Mouse (Mus musculus) olfactory bulb, adult 2 months (tissue): ENCODE data around the gene Osbpl2. TPM values are rescaled to one million over a fixed set of nuclear protein-coding genes. Genes with fewer than 3 reads are reported as not detected.

Experiments
- H3K27ac ChIP-seq: fragments of 200-500 bp; 2 replicates; pipeline ENCODE4 v1.5.1; 2012; ENCODE audit warnings: low read depth, low read length; ENCODE audit not compliant: insufficient read depth
- H3K4me1 ChIP-seq: fragments of 200-500 bp; 2 replicates; pipeline ENCODE4 v1.6.1; 2012; ENCODE audit warnings: low read length; ENCODE audit not compliant: control insufficient read depth, insufficient read depth
- H3K4me3 ChIP-seq: fragments of 200-500 bp; 2 replicates; pipeline ENCODE4 v1.5.1; 2012; ENCODE audit warnings: mild to moderate bottlenecking, low read depth, low read length, moderate library complexity; ENCODE audit not compliant: insufficient read depth
- CTCF ChIP-seq: fragments of 200-500 bp; IDR thresholded peaks from 2 replicates; pipeline ENCODE4 v1.5.1; 2012; ENCODE audit warnings: low read depth, mild to moderate bottlenecking, low read length, moderate library complexity; ENCODE audit not compliant: insufficient read depth
- POLR2A ChIP-seq: fragments of 200-500 bp; IDR thresholded peaks from 2 replicates; pipeline ENCODE4 v1.6.1; 2012; ENCODE audit warnings: mild to moderate bottlenecking, low read depth, low read length, moderate library complexity; ENCODE audit not compliant: insufficient read depth
- WGBS: fragments of 180-500 bp; shearing (Covaris S2); methylation state at CpG from one replicate; pipeline ENCODE4 v1.1.7; 2018; 5-methylcytosine and 5-hydroxymethylcytosine counted together
- polyA plus RNA-seq: library from polyadenylated mRNA; stranded (reverse); fragments of >200 nt; gene quantifications from 2 replicates; pipeline ENCODE4 v1.2.4, GENCODE M21; 2012; ENCODE audit warnings: low replicate concordance; ENCODE audit not compliant: missing spikeins, insufficient read depth, insufficient read length

Gene Osbpl2
- polyA plus RNA-seq, 1 experiment: not detected

DNA sequence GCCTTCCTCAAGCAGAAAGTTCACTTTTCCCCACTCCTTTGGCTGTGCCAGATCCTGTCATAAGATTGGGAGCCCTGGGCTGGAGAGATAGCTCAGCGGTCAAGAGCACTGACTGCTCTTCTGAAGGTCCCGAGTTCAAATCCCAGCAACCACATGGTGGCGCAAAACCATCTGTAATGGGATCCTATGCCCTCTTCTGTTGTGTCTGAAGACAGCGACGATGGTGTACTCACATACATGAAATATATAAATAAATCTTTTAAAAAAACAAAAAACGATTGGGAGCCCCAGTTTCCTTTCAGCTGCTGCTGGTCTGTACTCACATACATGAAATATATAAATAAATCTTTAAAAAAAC, 65.6 kb downstream of the Osbpl2 start:
- no peak overlapping the region for H3K27ac ChIP-seq
- TF ChIP-seq POLR2A (no peak), CTCF (no peak)
- H3K4me1 ChIP-seq: peaks cover 19% of the 10 kb centered on the region
- 74% methylated on average over 6 of the region's 6 CpGs for WGBS
- no peak overlapping the region for H3K4me3 ChIP-seq

- Histone ChIP-seq H3K4me3 (no peak overlapping the region), H3K27ac (no peak overlapping the region), H3K4me1 (peaks cover 19% of the 10 kb centered on the region)
- WGBS: 90% methylated on average over 14 of the region's 14 CpGs
- TF ChIP-seq CTCF (no peak), POLR2A (no peak)
Measured at GRCm38 (mm10) chr2:180185686-180186085, 66.6 kb downstream of the Osbpl2 start.

GRCm38 (mm10) chr2:180187362-180187761, 68.3 kb downstream of the Osbpl2 start:
- 54% methylated on average over 11 of the region's 11 CpGs for WGBS
- Histone ChIP-seq H3K4me3 (no peak overlapping the region), H3K4me1 (peaks cover 19% of the 10 kb centered on the region), H3K27ac (no peak overlapping the region)
- no peak for TF ChIP-seq CTCF
- TF ChIP-seq POLR2A: no peak

DNA sequence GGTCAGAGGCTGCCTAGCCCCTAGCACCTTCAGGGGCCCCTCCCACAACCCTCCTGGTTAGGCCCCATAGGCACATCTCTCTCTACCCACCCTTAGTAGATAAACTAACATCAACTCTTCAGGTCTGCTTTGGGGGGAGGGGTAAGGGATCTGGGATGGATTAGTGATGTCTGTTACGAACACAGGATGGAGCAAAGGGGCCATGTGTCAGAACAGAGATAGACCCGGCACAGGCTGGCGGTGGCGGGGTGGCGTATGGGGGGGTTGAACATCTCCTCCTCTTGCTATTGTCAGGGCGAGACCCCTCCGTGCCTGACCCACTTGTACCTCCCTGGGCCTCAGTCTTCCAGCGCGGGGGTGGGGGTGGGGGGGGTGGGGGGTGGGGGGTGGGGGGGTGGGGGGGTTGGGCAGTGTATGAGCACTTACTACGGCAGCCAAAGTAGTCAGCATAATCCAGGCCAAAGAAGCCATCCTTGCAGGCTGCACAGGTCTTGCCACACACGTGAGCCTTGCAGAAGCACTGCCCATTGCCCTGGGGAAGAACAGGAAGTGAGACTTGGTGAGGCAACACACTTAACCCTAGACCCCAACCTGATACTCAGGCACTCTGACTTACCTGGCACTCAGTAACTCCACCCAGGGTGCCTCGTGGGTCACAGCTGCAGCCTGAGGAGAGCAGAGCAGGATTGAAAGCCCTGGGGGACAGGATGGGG, 77.7 kb downstream of the Osbpl2 start:
- H3K4me1 ChIP-seq: peaks cover 6% of the 10 kb centered on the region; the same call in 1 of the 2 replicates
- TF ChIP-seq POLR2A (no peak), CTCF (no peak)
- 79% methylated on average over 10 of the region's 12 CpGs for WGBS

GRCm38 (mm10) chr2:180197323-180198037, 78.4 kb downstream of the Osbpl2 start:
- no peak for TF ChIP-seq CTCF
- TF ChIP-seq POLR2A: no peak
- H3K4me1 ChIP-seq: peaks cover 11% of the 10 kb centered on the region; the same call in 1 of the 2 replicates
- 58% methylated on average over 10 of the region's 10 CpGs for WGBS
- no peak overlapping the region for H3K27ac ChIP-seq
- no peak overlapping the region for H3K4me3 ChIP-seq

More for the DNA sequence above, 77.7 kb downstream of the Osbpl2 start:
- no peak overlapping the region for H3K4me3 ChIP-seq
- H3K27ac ChIP-seq: no peak overlapping the region

DNA sequence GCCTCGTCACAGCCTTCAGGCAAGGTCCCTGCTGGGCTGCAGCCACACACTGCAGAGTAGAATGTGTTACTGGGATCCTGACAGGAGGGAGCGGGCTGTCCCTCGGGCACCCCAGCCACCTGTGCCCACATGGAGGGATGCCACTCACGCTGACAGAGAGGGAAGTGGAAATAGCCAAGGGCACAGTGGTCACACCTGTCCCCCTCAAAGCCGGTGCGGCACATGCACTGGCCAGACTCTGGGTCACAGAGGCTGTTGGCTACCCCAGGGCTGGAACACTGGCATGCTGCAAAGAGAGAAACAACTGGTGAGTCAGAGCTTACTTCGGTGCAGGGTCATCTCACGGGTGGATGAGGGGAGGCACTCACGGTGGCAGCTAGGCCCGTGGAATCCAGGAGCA, 79.7 kb downstream of the Osbpl2 start:
- peaks cover 15% of the 10 kb centered on the region; the same call in 1 of the 2 replicates for H3K4me1 ChIP-seq
- TF ChIP-seq POLR2A: no peak
- TF ChIP-seq CTCF: no peak
- no peak overlapping the region for H3K4me3 ChIP-seq
- H3K27ac ChIP-seq: no peak overlapping the region
- WGBS: 88% methylated on average over 10 of the region's 10 CpGs

- WGBS: 55% methylated on average over 11 of the region's 11 CpGs
- no peak overlapping the region for H3K27ac ChIP-seq
- H3K4me1 ChIP-seq: peaks cover 21% of the 10 kb centered on the region
- TF ChIP-seq CTCF: no peak
- TF ChIP-seq POLR2A: no peak
- no peak overlapping the region for H3K4me3 ChIP-seq
Measured at GRCm38 (mm10) chr2:180200681-180201080, 81.6 kb downstream of the Osbpl2 start.

- Histone ChIP-seq H3K27ac (no peak overlapping the region), H3K4me1 (peaks cover 28% of the 10 kb centered on the region), H3K4me3 (no peak overlapping the region)
- WGBS: 82% methylated on average over 9 of the region's 9 CpGs
- no peak for TF ChIP-seq CTCF
- no peak for TF ChIP-seq POLR2A
Measured at GRCm38 (mm10) chr2:180201303-180201702, 82.2 kb downstream of the Osbpl2 start.

DNA sequence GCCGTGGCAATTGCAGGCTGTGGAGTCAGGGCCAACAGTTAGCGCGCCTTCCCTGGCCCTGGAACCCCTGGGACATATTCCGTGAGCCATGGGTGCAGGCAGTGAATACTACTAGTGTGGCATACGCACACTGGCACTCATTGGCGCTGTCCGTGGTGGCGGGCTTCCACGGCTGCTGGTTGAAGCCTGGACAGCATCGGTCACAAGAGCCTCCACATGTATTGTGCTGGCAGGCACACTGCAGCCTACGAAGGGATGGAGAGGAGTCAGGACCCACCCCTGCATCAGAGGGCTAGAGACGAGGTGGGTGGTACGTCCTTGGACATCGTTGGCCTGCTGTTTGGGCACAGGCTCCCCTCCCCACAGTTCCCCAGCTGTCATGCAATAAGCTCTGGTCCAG, 83.2 kb downstream of the Osbpl2 start:
- TF ChIP-seq POLR2A (no peak), CTCF (no peak)
- Histone ChIP-seq H3K4me1 (peaks cover 35% of the 10 kb centered on the region), H3K27ac (no peak overlapping the region), H3K4me3 (no peak overlapping the region)
- WGBS: 94% methylated on average over 14 of the region's 14 CpGs
